Mouse (Mus musculus) layer of hippocampus, adult 9-10 months (tissue): ENCODE measurements around the gene Kcnk18.

ENCODE experiments used
- DNase-seq: peaks from one replicate; pipeline ENCODE4 v3.0.0; 2022; ENCODE audit warnings: low spot score

The Kcnk18 gene

DNA sequence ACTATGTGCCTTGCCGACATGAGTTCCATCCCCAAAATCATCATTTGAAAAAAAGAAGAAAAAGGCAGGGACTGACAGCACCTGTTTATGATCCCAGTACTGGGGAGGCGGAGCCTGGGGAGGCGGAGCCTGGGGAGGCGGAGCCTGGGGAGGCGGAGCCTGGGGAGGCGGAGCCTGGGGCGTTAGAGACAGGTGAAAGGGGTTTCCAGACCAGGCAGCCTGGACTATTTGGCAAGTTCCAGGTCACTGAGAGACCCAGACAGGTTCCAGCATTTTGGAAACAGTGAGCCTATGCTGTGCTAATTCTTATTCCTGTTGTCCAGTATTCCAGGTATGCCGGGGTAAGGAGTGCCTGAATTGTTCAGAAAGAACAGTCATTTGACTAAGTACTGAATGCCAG lies at the start of gene Kcnk18:
Gene Kcnk18, plus strand, starts transcription at position 224 of the 400 bp plus-strand sequence.
- no peak for DNase-seq

DNA sequence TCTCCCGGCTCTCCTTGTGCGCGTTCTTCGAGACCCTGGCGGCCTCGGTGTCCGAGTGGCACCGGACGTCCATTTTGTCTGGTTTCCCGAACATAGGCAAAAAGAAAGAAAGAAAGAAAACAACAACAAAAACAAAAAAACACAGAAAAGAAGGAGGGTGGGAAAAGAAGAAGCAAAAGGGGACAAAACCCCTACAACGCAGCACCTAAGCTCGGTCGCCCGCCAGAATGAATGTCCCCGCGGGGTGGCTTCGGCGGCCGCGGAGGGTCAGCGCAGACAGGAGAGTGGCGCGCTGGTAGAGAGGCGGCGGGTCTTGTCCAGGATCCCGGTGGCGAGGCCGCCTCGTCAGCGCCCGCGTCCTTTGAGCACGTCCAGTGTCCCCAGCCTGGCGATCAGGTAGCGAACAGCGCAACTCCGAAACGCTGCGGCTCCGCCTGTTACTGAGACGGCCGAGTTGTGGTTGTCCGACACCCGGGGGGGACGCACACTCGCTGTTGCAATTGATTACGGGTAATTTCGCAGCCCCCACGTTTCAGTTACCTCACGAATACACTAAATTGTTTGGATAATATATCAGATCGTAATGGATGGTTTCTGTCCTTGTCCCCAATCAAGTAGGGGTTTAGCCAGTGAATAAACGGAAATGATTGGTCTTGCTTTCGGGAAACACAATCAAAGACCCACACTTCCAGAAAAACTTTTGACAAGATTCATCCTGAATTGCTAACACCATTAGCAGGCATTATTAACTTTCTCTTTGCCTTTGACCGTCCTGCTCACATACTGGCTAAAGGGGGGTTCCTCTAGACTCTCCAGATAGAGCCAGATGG lies 48.9 kb upstream of the Kcnk18 start, which contains the start of gene Vax1:
Gene Vax1, minus strand, starts transcription at position 121 of the 830 bp plus-strand sequence.
- DNase-seq, result no peak

DNA sequence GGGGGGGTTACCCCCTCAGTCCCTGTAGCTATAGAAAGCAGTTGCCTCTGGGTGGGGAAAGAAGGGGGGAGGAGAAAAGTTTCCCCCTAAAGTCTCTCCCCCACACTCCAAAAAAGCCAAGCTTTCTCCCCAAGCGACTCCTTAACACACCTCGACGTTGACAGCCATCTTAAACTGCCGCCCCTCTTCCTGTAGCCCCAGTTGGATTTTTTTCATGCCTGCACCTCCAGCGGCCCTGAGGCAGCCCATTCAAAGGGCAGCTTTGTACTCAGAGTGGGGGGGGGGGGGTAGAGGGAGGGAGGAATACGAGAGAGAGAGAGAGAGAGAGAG lies 48.3 kb upstream of the Kcnk18 start:
- DNase-seq, result no peak

DNA sequence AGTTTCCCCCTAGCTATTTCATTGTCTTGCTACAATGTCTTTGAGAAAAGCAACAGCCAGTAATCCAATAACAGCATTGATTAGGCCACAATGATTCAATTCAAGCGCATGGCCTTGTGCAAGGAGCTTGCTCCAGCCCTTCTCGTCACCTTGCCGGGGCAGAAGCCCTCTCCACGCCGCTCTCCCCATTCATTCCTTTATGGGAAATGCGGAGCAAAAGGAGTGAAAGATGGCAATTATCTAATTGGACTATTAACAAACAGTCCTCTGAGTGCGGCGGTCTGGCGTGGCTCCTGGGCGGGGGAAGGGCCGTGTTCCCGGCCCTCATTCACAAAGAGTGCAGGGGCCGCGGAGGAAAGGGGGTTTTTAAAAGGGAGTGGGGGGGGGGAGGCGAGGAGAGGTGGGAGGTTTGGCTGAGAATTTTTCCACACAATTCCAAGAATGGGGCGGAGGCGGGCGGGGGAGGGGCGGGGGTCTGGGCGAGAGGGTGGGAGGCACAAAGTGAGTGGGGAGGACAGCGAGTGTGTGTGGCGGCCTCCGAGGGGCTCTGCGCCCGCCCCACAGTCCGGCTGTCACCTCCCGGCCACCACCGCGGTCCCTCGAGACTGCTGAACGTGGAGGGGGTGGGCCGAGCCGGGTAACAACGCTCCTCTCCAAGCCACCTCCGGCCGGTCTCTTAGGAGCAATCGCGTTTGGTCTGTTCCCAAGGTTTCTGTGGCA lies 47.7 kb upstream of the Kcnk18 start:
- DNase-seq, result no peak

DNA sequence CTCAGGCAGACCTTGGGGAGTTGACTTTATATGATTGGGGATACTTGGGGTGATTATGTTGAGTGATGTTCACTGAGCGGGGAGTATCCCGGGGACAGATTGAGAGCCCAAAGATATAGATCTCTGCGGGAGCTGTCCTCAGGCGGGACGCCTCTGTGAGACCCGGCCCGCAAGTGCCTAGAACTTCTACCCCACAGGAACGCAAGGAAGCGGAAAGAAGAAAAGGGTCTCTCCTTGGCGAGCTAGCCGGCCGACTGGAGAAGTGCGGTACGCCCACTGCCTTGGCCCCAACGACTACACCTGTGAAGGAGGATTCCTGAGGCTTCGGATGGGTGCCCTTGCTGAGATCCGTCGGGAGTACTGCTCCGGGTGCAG lies 47.2 kb upstream of the Kcnk18 start:
- no peak for DNase-seq

DNA sequence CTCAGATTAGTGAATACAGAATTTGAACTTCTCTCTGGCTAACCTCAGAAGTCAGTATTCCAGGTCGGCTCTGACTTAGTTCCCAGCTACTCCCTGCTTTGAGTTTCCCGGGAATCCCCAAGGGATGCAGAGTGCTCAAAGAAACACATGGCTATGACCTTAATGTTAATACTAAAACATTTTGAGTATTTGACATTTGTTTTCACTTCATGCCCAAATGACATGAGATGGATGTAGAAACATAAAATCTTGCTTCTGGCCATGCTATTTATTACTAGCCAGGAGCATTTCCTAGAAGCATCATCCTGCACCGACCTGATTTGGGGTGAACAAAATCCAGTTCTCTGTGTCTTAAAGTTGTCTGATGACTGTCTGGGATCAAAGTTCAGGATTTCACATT lies 46.2 kb upstream of the Kcnk18 start:
- no peak for DNase-seq

DNA sequence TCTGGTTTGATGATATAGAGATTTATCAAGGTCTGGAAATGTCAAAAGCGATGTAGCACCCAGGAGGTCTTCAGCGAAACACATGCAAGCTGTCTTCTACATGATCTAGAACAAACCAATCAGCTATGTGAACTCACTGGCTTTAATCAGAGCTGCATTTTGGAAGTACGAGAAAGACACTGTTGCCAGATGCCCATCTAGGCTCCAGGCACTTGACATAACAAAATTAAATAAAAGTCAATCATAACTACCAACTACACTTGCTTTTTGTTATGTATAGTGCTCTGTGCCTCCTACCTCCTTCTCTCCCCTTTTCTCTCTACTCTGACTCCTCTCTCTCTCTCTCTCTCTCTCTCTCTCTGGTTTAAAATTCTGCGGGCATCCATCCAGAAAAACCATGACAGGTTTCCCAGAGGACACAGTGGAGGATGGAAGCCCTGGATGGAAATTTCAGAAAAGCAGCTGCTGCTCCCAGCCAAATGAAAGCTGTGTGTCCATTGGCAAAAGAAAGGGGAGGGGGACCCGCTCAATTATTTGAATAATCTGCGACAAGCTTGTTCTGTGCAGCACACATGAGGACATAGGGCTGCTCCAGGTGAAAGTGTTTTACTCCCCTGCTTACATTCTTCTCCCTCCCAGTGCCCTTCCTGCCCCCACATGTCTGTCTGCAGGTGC lies 45.5 kb upstream of the Kcnk18 start:
- DNase-seq, result no peak

DNA sequence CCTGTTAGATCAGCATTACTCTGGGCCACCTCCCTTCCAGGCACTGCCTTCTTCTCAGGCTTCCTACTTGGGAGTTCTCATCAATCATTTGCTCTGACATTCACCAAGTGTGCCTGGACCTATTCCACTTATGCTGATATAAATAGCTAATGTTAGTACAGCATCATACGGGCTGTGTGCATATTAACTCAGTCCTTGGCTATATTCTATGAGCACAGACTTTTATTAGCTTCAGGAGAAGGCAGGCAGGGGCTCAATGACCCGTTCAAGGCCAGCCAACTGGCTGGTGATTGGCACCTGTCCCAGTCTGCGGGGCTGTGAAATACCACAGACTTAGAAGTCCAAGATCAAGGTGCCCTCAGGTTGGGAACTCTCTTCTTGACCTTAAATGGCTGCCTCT lies 35.0 kb upstream of the Kcnk18 start:
- no peak for DNase-seq

DNA sequence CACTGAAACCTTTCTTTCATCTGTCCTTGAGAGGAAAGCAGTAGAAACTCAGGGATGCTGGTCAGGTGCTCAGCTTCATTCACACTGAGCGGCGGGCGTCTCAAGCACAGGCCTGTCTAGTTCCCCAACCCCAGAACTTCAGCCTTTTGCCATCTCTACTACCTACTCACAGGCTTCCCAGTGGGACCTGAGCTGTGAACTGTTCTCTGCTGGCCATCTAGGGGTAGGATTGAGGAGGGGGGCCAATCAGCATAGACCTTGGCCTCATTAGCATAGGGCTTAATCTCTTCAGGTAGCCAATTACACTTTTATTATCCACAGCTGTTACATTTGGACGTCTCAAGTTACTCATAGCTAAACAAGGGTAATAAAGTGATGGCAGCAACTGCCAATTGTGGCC lies 30.0 kb upstream of the Kcnk18 start:
- no peak for DNase-seq

DNA sequence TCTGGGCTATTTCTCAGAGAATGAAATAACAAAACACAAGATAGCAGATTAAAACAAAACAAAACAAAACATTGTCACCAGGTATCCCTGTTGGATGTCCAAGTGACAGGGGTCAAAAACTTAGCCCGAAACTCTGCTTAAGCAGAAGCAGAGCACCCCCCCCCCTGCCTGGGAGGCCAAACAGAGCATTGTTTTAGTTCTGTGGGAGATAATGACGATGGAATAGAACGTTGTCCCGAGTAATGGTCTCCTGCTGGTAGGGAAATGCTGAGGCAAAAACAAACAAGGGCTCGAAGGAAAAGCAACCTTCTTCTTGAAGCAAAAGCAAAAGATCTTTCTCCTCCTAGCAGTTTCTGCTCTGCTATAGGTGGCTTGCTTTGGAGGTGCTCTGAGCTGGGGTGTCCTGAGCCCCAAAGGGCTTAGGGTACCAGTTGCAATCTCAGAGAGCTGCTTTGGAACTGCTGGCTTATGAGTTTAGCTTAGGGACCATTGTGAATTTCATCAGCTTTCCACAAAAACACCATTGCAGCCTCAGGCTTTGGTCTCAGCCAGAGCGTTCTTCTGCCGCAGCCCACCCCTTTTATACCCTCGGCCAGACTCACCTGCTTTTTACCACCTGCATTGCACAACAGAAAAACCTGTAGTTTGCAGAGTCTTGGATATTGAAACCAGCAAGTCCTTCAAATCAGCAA lies 28.4 kb upstream of the Kcnk18 start:
- DNase-seq, result no peak

DNA sequence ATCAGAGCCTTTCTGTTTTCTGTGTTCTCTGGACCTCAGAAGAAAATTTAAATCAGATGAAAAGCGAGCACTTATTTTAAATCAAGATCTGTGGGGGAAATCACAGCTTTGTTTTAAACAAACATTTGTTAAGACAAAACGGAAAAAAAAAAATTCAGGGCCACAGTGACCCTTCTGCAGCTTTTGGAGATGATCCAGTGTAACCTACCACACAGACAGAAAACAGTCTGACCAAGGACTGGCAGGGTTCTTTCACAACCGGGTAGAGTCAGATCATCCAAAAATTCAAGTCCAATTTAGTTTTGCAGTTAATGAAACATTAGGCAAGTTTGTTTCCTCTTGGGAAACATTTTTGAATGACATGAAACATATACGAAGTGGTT lies 27.9 kb upstream of the Kcnk18 start:
- no peak for DNase-seq

DNA sequence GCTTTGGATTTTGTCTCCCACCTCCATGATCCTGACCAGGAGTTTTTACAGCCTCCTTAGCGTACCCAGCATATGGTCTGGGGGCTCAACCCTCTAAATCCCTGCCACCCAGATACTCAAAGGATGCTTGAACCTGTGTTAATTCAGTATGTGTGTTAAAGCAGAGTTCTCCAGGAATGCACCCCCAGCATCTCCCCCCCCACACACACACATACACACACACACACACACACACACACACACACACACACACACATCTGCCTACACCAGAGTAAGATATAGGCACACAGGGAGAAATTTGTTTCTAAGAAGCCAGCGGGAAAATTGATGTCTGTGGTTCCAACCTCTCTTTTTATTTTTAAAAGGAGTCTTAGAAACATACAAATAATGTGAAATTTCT lies 26.5 kb upstream of the Kcnk18 start:
- no peak for DNase-seq

DNA sequence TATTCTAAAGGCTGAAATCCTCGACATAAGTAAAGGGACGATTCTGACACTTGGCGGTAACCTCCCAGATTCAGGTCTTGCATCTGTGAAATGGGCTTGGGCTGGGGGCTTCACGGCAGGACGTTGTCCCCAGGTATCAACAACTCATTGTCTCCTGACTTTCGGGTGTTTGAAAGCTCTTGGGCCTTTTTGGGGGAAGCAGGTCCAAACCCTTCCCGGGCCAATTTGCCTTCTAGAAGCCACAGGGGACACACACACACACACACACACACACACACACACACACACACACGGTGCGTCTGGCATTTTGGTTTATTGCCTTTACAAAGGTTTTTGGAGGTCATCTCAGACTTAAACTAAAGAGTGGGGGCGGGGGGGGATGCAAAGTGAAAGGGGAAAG lies 25.6 kb upstream of the Kcnk18 start:
- no peak for DNase-seq

DNA sequence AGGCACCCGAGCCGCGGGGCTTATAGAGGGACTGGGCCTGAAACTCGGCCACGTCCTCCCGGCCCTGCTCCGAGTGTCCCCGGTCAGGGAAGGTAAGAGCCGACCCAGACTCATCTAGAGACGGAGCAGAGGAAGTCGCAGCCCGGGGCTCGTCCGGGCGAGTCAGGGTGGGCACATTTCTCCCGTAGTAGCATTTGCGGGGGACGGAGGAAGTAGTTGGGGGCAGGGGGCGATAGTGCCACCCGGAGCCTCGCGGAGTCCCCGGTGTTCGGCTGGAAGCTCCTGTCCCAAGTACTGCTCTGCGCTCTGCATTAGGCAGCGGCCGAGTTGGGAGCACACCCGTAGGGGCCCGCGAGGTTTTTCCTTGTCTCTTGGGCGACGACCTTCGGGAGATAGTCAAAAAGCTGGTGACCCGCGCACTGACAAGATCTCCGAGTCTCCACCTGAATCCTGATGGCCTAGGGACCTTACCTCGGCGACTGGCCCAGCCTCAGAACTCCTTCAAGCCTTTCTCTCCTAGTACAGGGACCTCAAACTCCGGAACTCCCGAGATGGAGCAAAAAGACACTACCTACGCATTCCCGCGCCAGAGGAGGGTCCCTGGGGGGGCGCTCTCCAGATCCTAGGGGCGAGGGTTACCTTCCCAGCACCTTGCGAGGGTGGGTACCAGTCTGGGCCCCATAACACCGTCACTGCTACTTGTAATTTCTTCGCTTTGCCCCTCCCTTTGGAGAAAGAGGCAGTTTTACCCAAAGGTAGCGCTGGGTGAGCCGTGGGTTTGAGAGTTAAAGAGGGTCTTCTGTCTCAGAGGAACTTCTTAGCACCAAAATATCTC lies 24.8 kb upstream of the Kcnk18 start:
- no peak for DNase-seq

DNA sequence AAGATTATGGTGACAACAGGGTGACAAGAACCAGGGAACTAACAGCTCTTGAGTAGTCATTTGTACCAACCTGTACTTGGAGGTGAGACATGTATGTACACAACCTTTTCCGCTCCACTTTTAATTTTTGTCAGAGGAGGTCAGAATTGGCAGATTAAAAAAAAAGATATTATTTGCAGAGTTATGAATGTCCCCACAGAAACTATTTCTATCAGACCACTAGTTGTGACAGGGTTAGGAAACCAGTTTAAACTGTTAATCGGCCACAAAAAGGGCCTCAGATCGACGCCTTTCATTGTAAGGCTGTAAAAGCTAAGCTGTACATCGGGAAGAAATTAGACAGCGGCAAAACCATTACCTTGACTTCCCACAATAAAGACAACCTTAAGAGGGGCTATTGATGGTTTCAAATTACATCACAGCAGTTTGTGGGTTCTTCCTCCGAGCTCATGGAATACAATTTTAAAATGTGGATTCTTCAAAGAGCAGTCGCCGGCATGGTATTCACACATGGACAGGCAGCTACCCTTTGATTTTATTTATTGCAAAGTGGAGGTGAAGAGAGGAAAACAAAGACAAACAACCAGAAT lies 23.7 kb upstream of the Kcnk18 start:
- no peak for DNase-seq

DNA sequence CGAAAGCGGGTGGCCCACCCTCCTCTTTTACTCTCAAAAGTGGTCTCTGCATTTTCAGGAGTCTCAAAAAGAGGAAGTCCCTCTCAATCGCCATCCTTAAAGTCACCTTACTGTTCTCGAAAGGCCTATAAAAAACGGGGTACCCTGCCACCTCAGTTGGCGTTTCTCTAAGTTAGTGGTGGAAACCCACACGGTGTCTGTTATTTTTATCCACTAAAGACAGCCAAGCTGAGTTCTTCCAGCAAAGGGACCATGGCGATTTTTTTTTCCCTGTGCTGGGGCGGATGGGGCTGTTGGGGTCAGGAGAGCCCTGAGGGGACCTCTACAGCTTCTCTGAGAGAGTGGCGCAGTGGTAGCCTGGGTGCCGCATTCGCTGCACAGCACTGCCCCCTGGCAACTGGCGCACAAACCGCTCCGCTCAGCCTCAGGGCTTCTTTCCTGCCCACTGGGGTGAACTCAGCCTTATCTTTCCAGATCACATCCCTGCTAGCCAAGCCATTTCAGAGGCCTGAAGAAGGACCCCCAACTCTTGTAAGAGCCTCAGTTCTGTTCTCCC lies 22.8 kb upstream of the Kcnk18 start:
- DNase-seq, result peak; percentile 15

DNA sequence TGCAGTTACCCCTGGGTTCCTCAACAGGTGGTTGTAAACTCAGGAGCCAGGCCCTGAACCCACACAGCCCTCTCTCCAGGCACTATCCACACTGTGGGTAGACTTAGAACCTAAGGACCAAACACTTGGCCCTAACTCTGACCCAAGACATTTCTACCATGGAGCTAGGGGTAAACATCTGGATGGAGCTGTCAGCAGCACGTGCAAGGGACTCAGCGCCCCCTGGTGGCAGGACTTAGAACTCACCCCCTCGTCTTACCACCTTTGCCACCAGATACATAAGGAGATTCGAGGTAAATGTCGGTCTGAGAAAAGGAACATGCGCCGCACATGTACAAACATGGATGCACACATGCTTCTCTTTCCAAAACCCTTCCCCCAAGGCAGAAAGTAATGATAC lies 20.9 kb upstream of the Kcnk18 start:
- DNase-seq, result peak; percentile 13

DNA sequence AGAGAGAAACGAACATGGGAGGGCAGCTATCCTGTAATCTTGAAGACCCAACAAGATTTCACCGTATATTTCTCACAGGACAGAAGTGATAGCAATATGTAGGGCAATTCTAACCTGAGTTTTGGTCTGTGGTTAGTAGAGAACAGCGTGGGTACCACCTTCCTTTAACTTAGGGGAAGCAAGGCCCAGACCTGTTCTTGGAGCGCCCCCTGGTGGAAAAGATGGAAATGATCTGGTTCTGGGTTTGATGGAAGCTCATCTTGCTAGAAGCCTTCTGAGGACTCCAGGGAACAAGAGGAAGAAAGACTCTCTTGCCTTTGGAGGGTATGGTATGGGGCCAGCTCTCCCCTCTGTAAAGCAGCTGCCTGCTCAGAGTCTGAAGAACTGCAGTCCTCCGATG lies 10.5 kb upstream of the Kcnk18 start:
- DNase-seq, result peak; percentile 72

DNA sequence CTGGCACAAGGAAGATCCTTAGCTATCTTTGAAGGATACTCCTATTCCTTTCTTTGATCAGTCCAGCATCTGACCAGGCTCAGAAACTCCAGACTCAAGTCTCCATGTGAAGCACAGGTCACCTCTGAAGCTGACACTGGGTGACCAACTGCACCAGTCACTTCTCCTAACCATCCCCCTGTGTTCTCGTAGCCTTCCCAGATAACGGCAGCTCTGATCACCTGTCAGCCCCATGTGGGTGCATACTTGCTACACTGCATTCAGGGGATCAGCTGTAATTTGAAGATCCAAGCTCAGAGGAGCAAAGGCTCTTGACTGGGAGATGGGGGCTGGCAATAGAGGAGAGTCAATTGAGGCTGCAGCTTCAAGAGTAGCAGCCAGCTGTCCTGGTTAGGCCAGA lies 10.0 kb upstream of the Kcnk18 start:
- DNase-seq, result no peak

DNA sequence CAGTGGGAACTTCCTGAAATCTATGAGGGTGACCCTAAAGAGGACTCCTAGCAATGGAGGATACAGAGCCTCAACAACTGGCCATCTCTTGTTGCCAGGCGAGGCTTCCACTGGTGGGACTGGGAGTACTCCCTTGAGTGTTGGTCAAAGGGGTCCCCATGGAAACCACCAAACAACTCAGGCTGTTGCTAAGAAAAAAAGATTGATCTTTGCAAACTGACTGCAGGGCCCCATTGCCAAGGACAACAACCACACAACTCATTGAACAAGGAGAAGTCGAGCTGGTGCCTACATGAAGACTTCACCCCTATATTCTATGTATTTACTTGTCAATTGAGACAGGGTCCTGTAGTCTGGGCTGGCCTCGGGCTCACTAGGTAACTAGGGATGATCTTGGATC lies 2.1 kb upstream of the Kcnk18 start:
- DNase-seq, result no peak

DNA sequence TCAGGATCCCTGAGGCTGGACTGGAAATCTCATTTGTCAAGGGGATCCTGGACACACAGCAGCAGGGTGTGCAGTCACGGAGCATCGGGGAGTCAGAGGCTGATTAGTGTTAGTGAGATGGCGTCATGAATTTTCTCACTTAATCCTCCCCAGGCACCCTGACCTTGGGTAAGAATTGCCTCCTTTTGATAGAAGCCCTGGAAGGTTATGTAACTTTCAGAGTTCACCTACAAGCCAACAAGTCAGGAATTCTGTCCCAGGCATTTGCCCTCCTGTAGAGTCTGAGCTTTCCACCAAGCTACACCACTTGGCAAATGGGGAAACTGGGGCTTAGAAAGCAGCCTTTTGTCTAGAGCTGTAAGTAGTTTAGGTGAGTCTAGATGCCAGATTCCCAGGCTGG lies 2.1 kb downstream of the Kcnk18 start:
- no peak for DNase-seq
